Mouse (Mus musculus) brain, adult 2 months (tissue): ENCODE data around the gene Mllt1.

Source experiments
- DNase-seq: peaks from one replicate; pipeline ENCODE4 v3.0.0; 2011; ENCODE audit warnings: low read depth, low spot score

Mllt1 gene

GRCm38 (mm10) chr17:56935363-56936131 lies at the start of gene Mllt1:
Gene Mllt1, minus strand, starts transcription at chr17:56935415.
- DNase-seq: peak; percentile 98

- DNase-seq: no peak
Observed at GRCm38 (mm10) chr17:56984886-56985285, 49.7 kb upstream of the Mllt1 start.

GRCm38 (mm10) chr17:56982013-56982412 lies 46.8 kb upstream of the Mllt1 start, which contains the start of gene Acer1:
Gene Acer1, minus strand, starts transcription at chr17:56982126.
- DNase-seq: no peak

GRCm38 (mm10) chr17:56981049-56981448 lies 45.8 kb upstream of the Mllt1 start:
- no peak for DNase-seq

GRCm38 (mm10) chr17:56979524-56979923 lies 44.3 kb upstream of the Mllt1 start:
- DNase-seq: no peak

GRCm38 (mm10) chr17:56976531-56977390 lies 41.5 kb upstream of the Mllt1 start:
- DNase-seq: no peak

- no peak for DNase-seq
Observed at GRCm38 (mm10) chr17:56975391-56975790, 40.2 kb upstream of the Mllt1 start.

GRCm38 (mm10) chr17:56974708-56975240 lies 39.6 kb upstream of the Mllt1 start:
- peak; percentile 34 for DNase-seq

- DNase-seq: no peak
Observed at GRCm38 (mm10) chr17:56973956-56974707, 38.9 kb upstream of the Mllt1 start.

- DNase-seq: peak; percentile 13
Observed at GRCm38 (mm10) chr17:56970081-56970480, 34.9 kb upstream of the Mllt1 start.

GRCm38 (mm10) chr17:56969321-56969720 lies 34.1 kb upstream of the Mllt1 start:
- no peak for DNase-seq

GRCm38 (mm10) chr17:56963646-56964045 lies 28.4 kb upstream of the Mllt1 start:
- DNase-seq: no peak

- DNase-seq: no peak
Observed at GRCm38 (mm10) chr17:56962642-56963405, 27.6 kb upstream of the Mllt1 start.

GRCm38 (mm10) chr17:56961880-56962279 lies 26.7 kb upstream of the Mllt1 start:
- no peak for DNase-seq

GRCm38 (mm10) chr17:56958667-56959066 lies 23.5 kb upstream of the Mllt1 start:
- DNase-seq: no peak

GRCm38 (mm10) chr17:56957763-56958429 lies 22.7 kb upstream of the Mllt1 start:
- DNase-seq: no peak

- DNase-seq: no peak
Observed at GRCm38 (mm10) chr17:56954871-56955270, 19.7 kb upstream of the Mllt1 start.

GRCm38 (mm10) chr17:56952639-56953038 lies 17.4 kb upstream of the Mllt1 start:
- DNase-seq: no peak

- DNase-seq: peak; percentile 75
Observed at GRCm38 (mm10) chr17:56950915-56951314, 15.7 kb upstream of the Mllt1 start.

GRCm38 (mm10) chr17:56938751-56939150 lies 3.5 kb upstream of the Mllt1 start:
- DNase-seq: no peak
